Mouse (Mus musculus): Measurements from ENCODE around the gene Ttl.
A peak's percentile ranks its signal among the peaks of the same experiment; 100 is the strongest.

Gene Ttl

GRCm38 (mm10) chr2:129084959-129085358 lies 19.2 kb downstream of the Ttl start:
- DNase-seq (ENCODE audit: low spot score) = peak; percentile 73

GRCm38 (mm10) chr2:129087520-129087919 lies 21.8 kb downstream of the Ttl start:
- no peak for DNase-seq (ENCODE audit: low spot score)

GRCm38 (mm10) chr2:129090370-129090769 lies 24.6 kb downstream of the Ttl start:
- no peak for DNase-seq (ENCODE audit: low spot score)

- DNase-seq (ENCODE audit: low spot score) = no peak
These were observed 27.1 kb downstream of the Ttl start for GRCm38 (mm10) chr2:129092810-129093209.

- no peak for DNase-seq (ENCODE audit: low spot score)
These were observed 28.4 kb downstream of the Ttl start for GRCm38 (mm10) chr2:129093926-129094724.

GRCm38 (mm10) chr2:129100784-129101310 lies 35.1 kb downstream of the Ttl start, which contains the start of gene Polr1b:
Gene Polr1b, plus strand, starts transcription at chr2:129100995.
- peak; percentile 97 for DNase-seq (ENCODE audit: low spot score)

- no peak for DNase-seq (ENCODE audit: low spot score)
These were observed 47.2 kb downstream of the Ttl start for GRCm38 (mm10) chr2:129112924-129113323.

- DNase-seq (ENCODE audit: low spot score) = no peak
These were observed 50.1 kb downstream of the Ttl start for GRCm38 (mm10) chr2:129115706-129116367.

GRCm38 (mm10) chr2:129116368-129116739 lies 50.6 kb downstream of the Ttl start:
- no peak for DNase-seq (ENCODE audit: low spot score)

GRCm38 (mm10) chr2:129118061-129118460 lies 52.3 kb downstream of the Ttl start:
- DNase-seq (ENCODE audit: low spot score) = no peak

- DNase-seq (ENCODE audit: low spot score) = no peak
These were observed 56.2 kb downstream of the Ttl start for GRCm38 (mm10) chr2:129121986-129122385.

- peak; percentile 98 for DNase-seq (ENCODE audit: low spot score)
These were observed 63.7 kb downstream of the Ttl start, which contains the start of gene Chchd5 for GRCm38 (mm10) chr2:129129412-129129929. Gene Chchd5, plus strand, starts transcription at chr2:129129700.

GRCm38 (mm10) chr2:129129987-129130545 lies 64.3 kb downstream of the Ttl start:
- DNase-seq (ENCODE audit: low spot score) = no peak

GRCm38 (mm10) chr2:129130776-129131175 lies 65.0 kb downstream of the Ttl start:
- DNase-seq (ENCODE audit: low spot score) = no peak

- no peak for DNase-seq (ENCODE audit: low spot score)
These were observed 66.5 kb downstream of the Ttl start for GRCm38 (mm10) chr2:129132231-129132630.

- DNase-seq (ENCODE audit: low spot score) = no peak
These were observed 67.5 kb downstream of the Ttl start for GRCm38 (mm10) chr2:129133006-129133805.

GRCm38 (mm10) chr2:129139906-129140305 lies 74.2 kb downstream of the Ttl start:
- no peak for DNase-seq (ENCODE audit: low spot score)

Data from embryo, embryonic 10.5 days (tissue).